Mouse (Mus musculus) urinary bladder, postnatal 36 days (tissue): ENCODE data around the gene Slc25a21.

Experiments used
- DNase-seq, 2 experiments: peaks; one replicate each; pipeline ENCODE4 v3.0.0; 2022; ENCODE audit warnings: low spot score in 2 of 2, mixed read lengths in 1 of 2

The Slc25a21 gene

DNA sequence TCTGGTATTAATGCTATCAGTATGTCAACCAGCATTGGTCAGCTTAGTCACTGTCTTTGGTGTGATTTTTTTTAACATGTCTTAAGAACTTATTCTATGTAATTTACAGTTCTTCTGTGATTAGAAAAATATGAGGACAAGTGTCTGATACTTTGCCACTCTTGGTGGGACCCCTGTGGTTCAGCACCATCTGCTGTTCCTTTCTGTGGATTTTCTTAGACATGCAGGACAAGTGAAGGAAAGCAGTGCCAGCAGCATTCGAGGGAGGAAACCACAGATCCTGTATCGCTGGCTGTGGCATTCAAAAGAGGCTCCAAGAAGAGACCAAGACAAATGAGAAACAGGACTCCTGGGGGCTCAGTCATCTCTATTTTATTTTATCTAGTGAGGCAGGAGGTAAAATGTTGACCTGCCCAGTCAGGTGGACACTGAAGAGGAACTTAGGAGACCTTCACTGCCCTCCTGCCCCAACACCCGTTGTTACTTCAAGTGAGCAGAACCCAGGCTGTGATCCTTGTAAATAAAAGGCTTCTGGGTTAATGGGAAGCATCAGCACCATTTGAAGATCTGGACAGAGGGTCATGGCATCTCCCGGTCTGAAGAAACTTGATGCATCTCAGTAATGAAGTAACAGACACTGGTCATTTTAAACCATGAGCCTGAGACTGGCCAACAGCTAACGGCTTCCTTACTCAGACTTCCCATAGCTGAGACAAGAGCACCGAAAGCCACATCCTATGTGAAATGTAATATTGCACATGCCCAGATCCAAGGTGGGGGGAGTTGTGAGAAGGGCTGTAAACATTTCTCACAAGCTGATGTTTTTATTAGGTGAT is 306.2 kb downstream of the Slc25a21 start:
- DNase-seq: no peak

DNA sequence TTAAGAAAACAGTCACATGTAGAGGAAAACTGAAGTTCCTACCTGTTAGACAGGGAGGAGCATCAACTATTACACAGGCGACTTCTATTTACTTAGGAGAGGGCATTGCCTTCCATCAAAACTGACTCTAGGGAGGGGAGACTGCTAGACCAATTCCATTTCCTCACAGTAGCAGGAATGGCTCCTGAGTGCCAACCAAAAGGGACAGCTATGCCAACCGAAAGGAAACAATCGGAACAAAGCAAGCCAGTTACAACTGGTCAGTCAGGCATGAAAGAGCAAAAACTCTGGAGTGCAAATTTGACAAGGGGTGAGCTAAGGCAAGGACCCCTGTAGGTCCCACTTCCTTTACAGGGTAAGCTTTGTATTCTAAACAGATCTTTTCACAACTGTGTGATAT is 319.5 kb downstream of the Slc25a21 start:
- DNase-seq: no peak

DNA sequence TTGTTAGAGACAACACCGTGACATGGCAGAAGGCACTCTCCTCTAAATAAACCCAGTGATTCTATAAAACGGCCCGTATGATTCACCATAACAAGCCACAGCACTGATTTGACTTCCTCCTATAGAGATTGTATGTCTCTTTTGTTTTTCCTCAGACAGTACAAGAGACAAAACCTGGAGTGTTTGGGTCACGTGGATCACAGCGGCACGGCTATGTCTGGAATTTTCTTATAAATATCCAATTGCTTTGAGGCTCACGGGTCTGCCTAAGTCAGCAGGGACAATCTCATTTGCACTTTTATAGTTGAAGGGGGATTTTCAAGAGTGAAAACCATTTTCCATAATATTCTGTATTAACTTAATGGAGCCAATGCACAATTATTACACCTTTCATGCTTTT is 320.7 kb downstream of the Slc25a21 start:
- DNase-seq: no peak

DNA sequence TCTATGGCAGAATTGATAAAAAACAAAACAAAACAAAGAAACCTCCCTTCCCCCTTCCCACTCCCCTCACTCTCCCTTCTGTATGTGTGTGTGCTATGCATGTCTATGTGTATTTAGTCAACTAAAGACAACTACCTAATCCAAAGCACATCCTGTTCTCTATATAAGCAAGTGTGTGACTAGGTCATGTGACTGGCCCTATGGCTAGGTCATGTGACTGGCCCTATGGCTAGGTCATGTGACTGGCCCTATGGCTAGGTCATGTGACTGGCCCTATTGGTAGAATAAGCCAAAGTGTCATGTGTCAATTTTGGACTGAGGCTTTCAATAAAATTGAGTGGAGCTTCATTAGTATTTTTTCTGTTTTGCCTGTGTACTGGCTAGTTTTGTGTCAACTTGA is 324.1 kb downstream of the Slc25a21 start:
- DNase-seq: no peak

DNA sequence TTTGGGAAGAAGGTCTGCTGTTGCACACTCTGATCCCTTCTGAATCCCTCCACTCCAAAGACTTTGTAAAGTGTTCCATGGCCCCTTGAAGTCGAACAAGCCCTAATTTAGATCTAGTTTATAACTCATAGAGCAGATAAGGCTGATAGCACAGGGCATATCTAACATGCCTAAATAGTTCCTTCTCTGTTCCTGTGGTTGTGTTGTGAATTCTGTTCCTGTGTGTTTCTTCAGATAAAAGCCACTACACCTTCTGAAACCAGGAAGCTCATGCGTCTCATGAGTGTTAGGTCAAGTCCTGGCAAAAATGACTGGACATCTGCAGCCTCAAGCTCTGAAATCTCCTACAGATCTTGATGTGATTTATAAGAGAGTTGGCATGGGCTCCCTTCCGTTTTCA is 326.7 kb downstream of the Slc25a21 start:
- no peak for DNase-seq

DNA sequence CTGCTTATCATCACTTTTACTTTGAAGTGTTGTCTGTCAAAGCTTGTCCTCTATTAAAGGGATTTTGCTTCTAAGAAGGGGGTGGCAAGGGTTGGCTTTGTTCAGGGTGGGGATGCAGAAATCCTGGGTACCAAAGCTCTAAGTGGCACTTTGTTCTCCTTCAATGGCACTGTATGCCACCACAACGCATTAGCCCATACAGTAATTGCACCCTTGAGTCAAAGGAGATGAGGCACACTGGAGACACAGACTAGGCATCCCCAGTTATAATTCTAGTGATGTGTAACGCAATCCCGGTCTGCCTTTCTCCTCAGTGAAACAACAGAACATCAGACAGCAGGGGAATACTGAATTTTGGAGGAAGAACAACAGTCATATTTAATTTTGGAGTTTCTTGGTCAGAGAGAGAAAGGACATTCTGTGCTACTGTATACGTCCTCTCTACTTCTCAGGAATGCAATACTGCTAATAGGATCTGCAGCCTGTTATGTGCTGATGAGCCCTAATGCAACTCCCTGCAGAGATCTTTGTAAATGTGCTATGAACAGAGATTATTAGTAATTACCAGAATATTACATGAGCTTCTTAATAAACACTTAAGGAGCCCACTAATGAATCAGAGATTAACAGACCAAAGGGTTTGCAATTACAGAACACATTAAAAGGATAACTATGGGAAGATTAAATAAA is 333.3 kb downstream of the Slc25a21 start:
- no peak for DNase-seq

DNA sequence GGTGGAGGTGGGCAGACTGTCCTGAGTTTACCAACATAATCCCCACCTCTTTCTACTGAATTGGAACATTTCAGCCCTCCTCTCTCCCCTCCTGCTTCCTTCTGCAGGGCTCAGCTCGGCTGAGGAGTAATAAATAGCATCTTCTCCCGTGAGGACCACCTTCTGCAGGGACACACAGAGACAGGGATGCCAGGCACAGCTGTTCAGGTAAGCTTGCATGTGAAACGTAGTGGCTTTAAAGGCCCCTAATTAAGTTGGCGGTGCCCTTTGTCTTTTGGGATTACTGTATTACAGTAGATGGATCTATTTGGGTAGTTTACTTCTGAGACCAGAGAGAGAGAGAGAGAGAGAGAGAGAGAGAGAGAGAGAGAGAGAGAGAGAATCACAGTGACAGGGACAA is 344.6 kb downstream of the Slc25a21 start:
- no peak for DNase-seq

DNA sequence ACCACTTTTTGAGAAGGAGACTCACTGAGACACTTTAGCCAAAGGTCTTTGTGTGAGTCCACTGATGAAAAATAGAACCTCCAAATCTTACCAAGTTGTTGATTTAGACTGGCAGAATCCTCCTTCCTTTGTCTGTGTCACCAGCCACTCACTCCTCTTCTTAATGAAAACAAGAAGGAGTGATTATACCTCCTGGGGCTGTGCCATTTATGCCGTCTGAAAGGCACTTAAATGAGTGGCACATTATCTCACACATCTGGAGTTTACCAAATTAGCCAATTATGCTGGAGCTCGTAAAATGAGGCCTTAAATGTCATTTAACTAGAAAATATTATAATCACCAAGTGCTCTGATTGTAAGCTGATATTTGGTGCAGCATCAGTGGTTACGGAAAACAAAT is 345.8 kb downstream of the Slc25a21 start:
- DNase-seq: no peak

DNA sequence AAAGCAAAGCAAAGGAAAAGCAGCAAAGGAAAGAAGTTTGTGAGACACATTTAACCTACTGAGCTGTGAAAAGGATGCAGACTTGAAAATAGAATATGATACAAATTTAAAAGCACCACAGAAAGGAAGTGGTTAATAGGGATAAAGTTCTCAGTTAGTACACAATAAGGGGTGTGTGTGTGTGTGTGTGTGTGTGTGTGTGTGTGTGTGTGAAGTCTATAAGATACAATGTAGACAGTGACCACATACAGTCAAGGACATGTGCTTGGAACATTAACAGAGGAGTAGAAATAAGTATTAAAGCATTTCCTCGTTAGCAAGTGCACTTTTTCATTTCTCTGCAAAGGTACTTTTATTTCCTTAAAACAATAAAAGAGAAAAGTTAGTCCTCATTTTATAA is 367.3 kb downstream of the Slc25a21 start:
- DNase-seq: no peak

DNA sequence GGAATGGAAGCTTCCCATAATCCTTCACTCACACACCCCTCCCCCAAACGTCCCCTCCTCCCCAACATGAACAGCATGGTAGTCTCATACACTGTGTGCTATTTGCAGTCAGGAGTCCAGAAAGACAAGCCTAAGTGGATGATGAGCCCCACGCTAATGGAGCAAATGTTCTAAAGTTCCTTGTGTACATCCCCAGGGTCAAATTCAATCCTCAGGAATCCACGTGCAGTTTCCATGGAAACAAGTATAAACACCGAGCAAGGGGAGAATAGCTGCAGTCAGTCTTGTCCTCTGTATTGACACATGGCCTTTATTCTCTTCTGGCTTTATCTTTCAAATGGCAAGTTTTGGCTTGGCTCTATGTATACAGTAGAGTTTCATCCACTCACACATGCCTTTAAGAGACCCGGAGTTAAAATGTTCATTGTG is 367.8 kb downstream of the Slc25a21 start:
- no peak for DNase-seq

DNA sequence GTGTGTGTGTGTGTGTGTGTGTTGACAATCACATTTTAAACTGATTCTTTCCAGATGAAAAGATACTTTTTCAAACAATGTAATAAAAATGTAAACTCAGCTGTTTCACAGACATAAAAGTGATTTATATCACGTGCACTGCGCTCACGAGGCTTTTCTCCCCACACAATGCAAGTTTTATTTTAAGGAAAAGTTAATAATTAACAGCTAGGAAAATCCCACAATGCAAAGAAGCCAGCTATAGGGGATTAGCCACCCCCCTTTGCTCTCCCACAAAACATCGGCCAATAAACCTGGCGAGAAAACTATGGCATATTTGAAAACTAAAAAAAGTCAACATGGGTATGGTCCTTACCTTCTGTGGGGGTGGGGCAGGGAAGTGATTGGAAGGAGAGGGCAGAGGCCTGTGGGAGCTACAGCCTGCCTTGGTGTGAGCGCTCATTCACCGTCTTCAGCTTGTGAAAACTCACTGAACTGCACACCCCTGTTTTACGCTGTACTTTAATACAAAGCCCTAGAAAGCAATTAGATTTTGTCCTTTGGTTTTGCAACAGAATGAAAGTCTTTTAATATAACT is 369.4 kb downstream of the Slc25a21 start:
- no peak for DNase-seq

DNA sequence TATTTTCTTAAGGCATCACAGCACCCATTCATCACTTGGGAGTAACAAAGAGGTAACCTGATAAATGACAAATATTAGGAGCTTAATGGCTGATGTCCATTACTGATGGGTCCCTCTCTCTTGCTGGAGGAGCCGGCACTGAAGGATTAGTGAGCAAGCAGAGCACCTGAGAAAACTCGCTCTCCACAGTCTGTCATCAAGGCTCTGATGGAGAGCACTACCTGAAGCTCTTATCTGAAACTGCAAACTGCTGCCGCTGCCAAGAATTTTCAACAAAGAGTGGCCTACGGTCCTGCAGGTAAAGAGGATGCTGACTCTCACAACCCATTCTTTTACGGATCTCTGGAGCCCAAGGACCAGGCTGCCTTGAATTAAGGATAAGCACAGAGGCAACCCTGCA is 372.6 kb downstream of the Slc25a21 start:
- no peak for DNase-seq

DNA sequence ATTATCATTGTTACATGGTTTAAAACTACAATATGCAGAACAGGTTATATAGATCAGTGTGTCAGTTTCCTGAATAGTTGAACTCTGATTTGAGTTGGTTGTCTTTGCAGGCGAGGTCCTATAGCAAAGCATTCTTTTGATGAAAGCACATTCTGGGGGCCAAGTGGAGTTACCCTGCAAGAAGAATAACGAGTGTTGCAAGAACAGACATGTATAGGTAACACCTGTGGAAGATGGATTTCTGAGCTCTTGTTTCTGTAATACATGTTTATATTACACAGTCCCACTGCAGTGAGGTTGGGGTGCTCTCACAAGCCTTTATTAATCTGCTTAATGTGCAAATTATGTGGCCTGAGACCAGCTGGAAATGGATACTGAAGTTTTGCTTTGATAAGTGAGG is 375.1 kb downstream of the Slc25a21 start:
- no peak for DNase-seq

DNA sequence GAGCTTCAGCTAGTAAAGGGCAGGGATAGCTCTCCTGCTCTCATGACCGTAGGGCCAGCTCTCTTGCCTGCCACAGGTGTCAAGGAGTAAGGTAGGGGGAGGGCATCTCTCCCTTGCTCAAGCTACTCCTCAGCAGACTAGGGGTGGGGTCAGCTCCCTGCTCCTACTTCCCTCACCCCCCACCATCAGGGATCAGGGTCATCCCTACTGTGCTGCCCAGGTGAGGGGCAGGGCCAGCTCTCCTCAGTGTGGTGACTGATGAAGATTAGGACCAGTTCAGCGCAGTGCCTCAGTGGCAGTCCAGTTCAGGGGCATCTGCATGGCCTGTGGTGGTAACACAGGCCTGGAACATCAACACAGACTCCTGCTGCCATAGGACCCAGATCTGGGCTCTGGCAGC is 376.7 kb downstream of the Slc25a21 start:
- DNase-seq: no peak

DNA sequence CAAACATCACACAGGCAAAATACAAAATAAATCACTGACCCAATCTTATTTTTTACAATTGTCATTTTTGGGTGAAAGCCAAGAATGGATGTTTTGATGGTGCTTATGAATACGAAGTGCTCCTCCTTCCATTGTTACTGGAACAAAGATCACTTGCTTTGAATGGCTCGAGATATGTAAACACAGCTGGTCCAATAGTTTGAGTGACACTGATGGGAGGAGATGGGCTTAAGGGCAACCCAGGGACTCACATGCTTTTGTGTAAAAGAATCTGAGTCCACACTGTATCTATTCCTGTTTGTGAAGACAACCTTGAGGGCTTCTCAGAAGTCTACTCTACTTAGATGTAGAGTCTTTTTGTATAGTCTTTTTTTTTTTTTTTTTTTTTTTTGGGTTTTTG is 389.8 kb downstream of the Slc25a21 start:
- no peak for DNase-seq

DNA sequence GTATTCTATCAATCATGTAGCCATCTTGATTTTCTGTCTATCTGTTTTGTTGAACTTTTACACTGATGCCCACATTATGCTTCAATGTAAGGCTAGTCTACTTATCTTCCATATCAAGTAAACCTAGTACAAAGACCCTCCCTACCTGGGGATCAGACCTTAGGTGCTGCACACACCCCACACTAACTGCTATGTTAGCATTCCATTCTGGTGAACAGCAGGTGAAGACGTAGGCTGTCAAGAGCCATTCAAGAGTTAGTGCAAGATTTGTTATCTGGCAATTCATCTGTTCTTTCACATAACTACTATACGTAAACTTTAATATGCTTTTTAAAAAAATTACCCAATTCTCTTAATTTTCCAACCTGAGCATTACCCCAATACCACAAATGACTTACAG is 390.2 kb downstream of the Slc25a21 start:
- no peak for DNase-seq

DNA sequence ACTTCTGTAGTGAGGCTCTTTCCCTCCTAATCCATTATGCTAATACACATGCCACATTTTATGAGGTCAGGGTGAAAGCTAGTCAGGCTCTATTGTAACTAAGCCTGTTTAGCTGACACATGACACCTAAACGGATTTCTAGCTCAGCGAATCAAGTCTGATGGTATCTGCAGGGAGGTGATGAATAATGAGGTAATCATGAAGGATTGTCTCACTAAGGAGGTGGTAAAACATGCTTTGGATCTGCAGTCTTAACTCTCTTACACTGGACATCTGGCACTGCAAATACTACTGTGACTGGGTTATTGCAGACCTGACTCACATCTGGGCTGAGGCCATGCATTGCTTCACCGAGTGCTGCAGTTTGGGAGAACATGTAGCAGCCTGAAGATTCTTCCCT is 392.8 kb downstream of the Slc25a21 start:
- no peak for DNase-seq

DNA sequence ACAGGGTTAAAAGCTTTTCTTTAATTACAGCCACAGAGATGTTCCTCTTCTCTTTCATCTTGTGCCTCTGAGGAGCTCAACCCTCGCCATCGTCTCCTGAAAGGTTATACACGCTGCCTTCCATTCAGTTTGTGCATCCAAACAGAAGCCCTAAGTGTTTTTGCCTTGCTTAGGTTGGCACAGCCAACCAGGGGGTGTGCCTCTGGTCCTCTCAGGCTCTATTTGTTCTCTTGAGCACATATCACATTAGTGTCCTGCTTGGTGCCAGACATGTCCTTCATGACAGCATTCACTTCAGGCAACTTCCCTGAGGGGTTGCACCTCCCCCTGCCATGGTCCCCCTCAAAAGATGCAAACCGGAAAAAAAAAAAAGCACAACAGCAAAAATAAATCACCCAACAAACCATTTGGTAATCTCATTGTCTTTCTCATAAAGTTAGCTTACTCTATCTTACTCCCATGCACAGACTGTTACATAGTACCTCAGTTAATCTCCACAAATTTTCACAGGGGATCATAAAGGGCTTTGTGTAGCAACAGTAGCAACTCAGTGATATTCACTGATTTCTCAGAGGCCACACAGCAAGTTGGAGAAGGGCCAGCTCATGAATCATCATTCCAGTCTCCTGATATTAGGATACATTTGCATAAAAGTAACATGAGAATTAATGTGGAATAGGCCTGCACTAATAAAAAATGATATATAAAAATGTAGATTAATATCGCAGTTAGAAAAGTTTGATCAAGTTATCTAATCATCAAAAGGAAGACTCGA is 398.4 kb downstream of the Slc25a21 start:
- DNase-seq: no peak

DNA sequence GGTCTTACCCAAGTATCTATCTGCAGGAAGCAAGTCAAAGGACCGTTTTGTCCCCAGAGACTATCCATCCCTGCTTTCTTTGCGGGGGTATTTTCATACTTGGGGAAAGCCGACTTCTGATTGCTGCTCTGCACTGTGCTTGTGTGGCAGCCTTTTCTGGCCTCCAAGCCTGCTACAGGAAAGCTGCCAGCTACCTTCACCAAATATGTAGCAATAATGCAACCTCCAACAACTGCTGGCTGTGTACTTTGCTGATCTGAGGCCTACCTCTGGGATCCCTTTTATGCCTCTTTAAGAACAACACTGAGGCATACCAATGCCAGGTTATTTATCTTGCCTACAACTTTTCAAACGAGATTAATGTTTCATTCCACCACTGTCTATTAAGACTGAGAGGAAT is 408.0 kb downstream of the Slc25a21 start:
- no peak for DNase-seq

DNA sequence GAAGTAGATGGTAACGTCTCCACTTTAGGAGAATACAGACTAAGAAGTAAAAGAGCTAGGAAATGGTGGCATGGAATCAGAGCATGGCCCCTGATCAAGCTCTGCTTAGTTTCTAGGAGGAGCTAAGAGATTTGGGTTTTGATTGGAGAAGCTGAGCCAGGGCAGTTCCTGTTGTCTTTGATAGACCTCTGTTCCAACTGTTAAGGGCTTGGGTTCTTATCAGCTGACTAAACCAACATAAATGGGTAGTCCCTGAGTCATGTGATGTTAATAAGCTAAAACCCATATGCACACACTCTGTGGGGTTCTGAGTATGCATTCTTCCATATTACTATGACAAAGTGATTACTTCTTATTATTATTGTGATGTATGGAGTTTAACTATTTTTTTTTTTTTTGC is 412.0 kb downstream of the Slc25a21 start:
- DNase-seq: no peak

DNA sequence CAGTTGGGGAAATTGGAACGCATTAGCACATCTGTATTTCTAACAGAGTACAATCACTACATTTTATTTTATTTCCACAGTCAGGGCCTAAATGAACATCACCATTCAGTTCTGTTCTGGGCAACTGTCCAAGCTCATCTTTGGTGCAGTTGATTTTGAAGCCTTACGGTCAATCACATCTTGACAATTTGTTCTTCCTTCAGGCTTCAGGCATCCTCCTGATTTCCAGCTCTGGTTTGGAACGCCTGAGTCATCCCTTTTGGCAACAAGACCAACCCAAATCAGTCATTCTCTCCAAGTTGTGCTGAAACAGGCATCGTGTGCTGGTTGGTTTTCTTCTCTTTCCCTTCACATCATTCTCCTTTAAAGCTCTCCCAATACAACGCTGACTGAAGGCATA is 416.1 kb downstream of the Slc25a21 start:
- no peak for DNase-seq

DNA sequence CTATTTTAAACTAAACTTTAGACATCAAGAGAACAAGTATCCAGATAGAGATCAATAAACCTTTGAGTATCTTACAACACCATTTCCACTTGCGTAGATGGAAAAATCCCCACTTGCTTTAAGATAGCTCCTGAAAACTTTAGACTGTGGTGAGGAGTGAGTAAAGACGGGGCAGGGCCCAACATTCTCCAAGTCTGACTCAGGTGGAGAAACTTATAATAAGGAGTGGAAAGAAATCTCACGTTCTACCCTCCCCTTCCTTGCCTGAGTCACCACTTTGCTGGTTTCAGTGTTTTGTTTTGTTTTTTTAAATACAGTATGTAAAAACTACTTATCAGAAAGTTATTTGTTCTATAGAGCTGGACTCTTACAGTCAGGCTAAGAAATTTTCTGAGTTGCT is 417.7 kb downstream of the Slc25a21 start:
- DNase-seq: no peak
